Mouse (Mus musculus) layer of hippocampus, adult 18-20 months (tissue): ENCODE data around the gene Fam129c. TPM values are rescaled to one million over a fixed set of nuclear protein-coding genes. Genes with fewer than 3 reads are reported as not detected.

Experiments
- DNase-seq, 2 experiments: peaks; one replicate each; pipeline ENCODE4 v3.0.0; 2022; ENCODE audit warnings: low spot score in 2 of 2
- total RNA-seq, 2 experiments: library from RNA; stranded (reverse); gene quantifications; 2 replicates each; pipeline ENCODE4 v1.2.3; 2021

The Fam129c gene
- total RNA-seq, 2 experiments from 2014 or later: 2.5 to 3.1 TPM

DNA sequence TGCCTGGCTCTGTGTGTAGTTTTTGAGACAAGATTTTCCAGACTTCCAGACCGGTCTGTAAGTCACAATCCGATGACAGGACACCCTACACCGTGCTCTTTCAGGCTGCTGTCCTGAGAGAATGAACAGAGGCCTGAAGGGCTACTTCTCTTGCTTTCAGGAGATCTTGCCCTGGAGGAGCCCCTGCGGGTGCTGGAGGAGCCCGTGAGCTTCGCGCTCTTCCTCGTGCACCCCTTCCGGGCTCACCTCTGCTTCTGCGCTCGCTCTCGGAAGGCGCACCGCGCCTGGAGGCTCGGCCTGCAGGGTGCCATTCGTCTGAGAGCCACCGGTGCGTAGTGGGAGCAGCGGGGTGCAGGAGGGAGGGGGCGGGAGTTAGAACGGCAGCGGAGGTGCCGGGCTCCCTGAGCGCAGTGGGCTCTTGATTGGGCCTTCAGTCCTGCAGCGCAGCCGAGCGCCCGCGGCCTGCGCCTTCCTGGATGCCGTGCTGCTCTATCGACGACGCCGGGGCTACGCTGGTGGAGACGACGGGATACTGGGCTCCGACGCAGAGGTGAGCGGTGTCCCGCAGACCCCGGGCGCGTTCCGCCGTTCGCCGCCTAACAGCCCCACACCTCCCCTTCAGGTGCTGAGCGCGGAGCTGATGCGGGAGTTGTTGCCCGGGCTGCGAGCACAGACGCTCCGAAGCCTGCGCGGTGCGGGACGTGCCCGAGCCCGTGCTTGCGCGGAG lies 4.7 kb downstream of the Fam129c start:
- DNase-seq: no peak

DNA sequence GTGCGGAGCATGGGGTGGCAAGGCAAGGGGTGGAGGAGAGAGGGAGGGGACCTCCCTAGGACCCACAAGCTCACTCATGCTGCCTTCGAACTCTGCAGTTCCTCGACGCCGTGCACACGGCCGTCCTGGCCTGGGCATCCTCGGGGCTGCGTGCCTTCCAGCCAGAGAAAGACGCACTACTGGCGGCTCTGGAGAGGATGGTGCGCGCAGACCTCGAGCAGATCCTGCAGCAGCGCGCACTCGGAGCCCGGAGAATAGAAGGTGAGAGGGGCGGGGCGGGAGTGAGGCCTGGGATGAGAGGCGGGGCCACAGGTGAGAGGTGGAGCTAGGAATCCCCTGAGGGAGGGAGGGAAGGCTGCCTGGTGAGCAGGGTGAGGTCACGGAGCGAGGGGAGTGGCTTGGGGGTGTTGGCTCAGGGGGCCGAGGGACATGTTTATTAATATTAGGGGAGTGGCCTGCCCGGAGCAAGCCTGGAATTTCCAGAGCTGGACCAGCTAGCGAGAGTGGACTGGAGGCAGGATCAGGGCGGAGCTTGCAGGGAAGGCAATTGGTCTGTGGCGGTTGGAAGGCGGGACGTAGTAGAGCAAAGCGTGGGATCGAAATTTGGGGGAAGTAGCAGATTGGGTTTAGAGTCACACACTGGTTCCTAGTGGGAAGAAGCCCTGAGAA lies 5.4 kb downstream of the Fam129c start:
- peak; percentile 47 to 69 for DNase-seq

DNA sequence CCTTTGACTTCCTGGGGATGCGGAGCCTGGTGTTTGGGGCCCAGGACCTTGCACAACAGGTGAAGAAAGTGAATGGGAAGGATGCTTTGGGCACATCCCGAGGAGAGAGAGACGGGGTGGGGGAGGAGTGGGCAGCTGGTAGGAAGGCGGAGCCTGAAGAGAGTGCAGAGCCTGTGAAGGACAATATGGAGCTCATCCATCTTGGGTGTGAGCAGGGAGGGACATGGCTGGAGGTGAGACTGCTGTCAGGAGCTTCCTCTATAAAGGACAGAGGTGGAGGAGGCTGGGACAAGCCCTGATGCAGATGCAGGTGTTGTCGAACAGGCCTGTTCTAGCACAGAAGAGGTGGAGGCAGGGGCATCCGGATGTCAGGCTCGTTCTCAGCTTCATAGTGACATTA lies 6.6 kb downstream of the Fam129c start:
- no peak for DNase-seq

DNA sequence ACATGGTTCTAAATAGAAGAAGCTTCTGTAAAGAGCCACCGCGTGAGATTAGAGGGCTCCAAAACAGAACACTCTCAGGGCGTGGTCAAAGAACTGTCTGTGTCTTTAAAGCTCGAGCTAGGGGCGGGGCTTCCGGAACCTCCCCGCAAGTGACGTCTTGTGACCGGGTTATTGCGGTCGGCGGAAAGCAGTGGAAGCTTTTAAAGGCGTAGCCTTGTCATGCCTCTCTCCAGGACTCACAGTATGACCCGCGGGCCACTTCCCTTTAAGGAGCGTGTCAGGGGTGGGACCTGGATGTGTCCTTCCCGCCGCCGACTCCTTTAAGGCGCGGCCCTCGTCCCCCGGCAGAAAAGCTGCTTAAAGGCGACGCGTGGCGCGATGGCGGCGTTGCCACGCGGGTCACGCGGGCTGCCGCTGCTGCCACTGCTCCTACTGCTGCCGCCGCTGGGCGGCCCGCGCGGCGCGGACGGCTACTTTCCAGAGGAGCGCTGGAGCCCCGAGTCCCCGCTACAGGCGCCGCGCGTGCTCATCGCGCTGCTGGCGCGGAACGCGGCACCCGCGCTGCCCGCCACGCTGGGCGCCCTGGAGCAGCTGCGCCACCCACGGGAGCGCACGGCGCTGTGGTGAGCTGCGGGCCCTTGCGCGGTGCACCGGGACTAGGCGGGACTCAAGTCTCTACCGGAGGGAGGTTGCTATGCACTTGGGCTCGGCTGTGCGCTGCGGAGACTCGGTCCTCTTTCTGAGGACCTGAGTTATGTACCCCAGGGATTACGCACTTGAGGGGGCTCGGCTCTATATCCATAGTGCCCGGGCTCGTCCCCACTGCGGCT lies 13.6 kb downstream of the Fam129c start, which contains the start of gene Colgalt1:
TSS of gene Colgalt1 (plus strand) at position 177 of the 830 bp plus-strand sequence.
- DNase-seq: peak; percentile 97 to 99

DNA sequence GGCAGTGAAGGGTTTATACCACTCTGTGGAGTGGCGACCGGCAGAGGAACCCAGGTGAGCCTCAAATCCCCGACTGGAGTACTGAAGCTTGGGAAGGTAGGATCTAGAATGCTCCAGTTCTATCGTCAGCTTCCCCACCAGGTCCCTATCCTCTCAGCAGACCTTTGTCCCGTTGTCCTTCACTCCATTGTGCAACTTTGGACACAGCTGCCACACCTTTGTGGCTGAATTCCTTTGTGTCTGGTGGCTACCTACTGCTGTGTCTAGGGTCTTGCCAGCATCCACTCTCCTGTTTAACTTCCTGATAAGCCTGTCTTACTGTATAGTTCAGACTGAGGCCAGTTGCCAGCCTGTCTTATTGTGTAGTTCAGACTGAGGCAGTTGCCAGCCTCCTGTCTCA lies 14.7 kb downstream of the Fam129c start:
- no peak for DNase-seq

DNA sequence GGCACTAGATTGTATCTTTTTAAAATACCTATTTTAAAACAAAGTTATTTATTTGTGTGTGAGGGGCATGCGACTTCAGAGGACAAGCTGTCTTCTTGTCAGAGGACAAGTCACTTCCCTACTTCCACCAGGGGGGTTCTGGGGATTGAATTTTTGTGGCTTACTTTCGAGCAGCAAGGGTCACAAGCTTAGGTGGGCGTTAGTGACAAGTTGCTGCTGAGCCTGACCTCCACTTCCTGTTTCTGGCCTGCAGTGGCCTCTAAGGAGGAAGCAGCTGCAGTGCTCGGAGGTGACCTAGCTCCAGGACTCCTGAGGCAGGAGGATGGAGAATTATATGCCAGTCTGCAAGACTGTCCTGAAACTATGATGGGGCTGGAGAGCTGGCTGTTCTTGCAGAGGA lies 16.0 kb downstream of the Fam129c start:
- no peak for DNase-seq

DNA sequence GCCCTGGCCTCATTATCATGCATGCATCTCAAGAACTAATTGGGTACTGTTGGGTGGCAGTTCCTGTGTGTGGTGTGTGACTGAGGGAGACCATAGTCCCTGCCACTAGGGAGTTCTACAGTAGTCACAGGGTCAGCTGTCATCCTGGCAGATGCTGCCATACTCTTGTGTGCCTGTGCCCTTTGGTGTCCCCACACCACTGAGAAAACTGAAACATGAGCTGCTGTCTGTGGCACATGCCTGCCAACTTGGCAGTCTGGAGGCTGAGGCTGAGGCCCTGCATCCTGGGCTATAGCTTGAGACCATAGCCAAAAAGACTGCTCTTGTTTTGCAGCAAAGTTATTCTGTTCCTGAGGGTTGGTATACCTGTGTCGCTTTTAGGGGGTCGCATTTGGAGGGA lies 22.3 kb downstream of the Fam129c start:
- DNase-seq: no peak

DNA sequence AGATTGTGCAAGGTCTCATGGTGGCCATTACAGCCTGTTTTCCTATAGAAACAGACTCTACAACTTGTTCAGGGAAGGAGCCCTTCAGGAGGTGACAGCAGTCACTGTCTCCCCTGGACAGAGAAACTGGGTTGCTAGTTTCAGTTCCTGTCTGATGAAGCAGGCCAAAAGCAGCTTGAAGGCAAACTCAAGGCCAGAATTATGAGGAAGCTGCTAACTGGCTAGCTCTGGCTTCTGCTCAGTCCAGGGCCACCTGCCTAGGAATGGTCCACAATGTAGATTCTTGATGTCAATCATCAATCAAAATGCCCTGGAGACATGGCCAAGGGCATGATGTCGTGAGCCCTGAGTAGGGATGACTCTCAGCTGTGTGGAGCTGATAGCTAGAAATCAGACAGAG lies 27.6 kb downstream of the Fam129c start:
- DNase-seq: no peak

DNA sequence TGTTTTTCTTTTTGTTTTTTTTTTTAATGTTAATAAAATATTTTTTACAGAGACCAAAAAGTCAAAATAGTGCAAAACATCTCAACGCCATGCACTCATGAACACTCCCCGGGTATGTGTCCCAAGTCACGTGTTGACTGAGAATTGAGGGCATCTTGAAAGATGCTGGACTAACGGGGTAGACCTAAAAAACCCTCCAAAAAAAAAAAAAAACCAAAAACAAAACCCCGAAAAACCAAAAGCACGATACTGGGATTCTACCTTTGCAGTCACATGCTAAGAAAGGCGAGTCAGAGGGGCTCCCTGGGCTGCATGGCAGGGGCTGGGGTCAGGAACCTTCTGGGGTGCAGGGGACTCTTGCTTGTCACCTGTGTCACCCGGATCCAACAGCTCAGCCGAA lies 29.3 kb downstream of the Fam129c start:
- DNase-seq: no peak

DNA sequence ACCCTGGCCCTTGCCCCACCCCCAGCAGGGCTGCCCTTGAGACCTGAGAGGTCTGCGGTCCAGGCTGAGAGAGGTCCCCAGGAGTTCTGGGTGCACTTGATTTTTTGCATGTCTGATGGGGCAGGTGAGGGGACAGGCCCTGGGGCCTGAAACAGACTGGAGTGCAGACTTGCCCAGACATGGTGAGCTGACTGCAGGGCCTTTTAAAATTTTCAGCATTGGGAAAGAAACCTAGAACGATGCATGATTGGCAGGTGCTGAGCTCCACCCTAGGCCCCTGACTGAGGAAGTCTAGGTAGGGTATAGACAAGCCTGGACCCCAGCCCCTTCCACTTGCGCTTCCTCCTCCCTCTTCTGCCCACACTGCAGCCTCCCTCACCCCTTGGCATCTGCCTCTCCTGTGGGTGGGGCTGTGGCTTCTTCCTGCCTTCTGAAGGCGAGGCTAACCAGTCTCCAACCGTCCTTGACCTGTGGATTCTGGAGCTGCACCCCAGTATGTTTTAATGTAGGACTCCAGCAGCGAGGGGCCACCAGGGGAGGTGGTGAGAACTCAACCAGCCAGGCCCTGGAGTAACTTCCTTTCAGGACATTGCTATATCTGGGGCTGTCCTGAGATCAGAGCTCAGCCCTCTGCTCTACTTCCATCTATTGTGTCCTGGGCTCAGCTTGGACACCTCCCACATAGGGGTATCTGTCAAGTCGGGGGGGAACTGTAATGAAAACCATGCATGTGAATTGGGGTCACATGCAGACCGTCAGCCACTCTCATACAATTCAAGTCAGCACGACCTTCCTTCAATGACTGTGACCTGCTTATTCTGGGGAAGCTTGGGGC lies 30.0 kb downstream of the Fam129c start:
- no peak for DNase-seq

DNA sequence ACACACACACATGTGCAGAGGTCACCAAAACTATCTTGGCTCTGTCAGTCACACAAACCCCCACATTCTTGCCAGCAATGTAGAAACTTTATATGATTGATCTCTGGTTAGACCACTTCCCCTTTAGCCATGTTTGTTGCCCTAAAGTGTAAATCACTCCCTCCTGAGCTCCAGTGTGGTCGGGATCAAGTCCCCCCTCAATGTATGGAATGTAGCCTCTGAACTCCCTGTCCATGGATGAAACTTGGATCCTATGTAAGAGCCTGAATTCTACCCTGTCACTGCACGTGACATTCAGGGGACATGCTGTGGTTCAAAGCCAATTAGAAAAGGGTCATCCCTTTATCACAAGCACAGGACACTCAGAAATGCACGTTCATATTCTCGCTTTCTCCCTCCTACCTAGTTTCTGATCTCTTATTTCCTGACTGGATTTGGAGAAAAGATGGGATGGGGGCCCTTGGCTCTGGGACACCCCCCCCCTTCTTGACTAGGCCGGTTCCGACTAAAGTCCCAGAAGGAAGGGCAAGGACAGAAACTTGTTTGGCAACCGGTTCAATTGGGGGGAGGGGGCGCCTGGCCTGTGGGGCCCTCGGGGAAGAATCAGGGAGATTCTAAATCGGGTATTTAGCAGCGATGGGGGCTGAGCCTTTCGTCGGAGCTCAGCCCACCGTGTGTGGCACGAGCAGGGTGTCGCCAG lies 31.1 kb downstream of the Fam129c start:
- no peak for DNase-seq

DNA sequence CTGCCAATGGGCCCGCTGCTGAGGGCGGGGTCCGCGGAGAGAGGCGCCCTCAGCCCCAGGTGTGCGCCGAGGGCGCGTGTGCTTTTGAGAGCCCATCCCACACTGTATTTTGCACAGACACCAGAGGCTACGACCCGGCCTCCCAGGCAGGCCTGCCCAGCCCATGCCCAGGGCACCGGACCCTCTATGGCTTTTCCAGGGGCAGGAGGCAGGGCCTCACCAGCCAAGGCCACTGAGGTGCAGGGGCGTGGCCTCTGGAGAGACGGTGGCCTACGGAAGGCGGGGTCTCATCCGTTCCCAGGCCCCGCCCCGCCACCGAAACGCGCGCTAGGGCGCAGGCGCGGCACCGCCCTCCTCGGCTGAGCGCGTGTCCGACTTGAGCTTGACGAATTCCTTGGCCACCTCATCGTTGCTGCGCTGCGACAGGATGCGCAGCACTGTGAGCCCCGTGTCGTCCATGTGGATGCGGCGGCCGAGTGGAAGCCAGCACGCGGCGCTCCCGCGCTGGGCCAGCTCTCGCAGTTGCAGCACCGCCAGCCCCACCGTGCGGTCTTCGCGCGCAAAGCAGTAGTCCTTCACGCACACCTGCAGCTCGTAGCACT lies 31.7 kb downstream of the Fam129c start:
- DNase-seq: peak; percentile 87 to 88

DNA sequence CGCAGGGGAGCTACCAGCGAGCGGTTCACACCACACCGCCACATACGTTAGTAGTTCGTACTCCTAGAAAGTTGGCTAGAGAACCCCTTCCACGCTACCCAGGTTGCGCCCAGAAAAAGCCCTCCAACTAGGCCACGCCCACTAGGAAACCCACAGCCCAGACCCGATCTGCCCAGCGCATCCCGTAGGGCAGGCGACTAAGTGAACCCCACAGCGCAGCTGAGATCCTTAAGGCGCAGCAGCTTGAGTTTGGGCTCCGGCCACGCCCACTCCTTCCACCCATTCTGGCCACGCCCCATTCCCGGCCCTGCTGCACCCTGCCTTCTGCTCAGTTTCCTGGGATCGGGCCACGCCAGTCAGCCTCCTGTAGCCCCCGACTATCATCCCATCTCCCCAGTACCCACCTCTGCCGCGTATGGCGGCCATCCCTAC lies 32.3 kb downstream of the Fam129c start:
- no peak for DNase-seq

DNA sequence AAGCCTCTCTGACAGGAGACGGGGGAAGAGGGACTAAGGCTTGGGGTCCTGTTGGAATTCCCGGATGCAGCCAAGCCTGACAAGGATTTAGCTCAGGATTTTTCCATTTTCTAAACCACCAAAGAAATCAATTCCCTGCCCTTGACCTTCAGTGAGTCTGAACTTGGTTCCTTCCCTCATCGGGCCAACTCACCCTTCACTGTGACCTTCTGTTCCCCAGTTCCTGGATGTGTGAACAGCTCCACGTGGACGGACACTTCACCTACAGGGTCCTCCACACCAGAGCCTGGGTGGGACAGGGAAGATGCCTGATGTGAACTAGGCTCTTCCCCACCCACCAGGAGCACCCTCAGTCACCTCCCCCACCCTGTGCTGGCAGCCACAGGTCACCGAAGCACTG lies 33.3 kb downstream of the Fam129c start:
- DNase-seq: no peak

DNA sequence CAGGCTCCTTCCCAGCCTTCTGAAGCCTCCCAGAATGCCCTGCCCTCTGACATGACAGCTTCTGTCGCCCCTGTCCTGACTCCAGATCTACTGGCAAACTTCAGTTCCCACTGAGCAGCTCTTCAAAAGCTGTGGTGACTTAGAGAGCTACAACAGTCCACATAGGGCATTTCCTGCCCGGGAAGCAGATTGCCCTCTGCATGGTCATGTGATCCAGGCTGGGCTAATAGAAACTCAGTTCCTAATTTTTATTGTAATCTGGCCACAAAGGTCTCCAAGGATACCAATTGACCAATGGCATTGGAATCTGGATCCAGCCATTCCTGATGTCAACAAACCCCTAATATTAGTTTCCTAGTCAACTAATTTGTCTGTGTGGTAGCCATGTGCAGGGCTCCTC lies 34.4 kb downstream of the Fam129c start:
- no peak for DNase-seq

DNA sequence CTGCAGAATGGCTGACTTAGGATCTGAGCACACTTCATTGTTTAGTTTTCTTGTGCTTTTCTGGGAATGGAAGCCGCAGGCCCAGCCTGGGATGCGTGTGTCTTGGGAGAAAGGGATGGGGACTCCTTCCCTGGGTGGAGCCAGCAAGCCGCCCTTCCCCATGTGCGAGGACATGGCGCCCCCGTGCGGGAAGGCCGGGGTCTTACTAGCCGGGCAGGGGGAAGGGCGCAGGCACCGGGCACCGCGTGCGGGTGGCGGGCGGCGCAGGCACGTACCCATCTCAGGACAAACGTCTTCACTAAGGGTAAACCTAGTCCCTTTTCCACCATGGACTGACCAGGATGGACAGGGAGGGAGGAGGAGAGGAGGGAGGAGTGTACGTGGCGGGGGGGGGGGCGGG lies 35.7 kb downstream of the Fam129c start:
- no peak for DNase-seq

DNA sequence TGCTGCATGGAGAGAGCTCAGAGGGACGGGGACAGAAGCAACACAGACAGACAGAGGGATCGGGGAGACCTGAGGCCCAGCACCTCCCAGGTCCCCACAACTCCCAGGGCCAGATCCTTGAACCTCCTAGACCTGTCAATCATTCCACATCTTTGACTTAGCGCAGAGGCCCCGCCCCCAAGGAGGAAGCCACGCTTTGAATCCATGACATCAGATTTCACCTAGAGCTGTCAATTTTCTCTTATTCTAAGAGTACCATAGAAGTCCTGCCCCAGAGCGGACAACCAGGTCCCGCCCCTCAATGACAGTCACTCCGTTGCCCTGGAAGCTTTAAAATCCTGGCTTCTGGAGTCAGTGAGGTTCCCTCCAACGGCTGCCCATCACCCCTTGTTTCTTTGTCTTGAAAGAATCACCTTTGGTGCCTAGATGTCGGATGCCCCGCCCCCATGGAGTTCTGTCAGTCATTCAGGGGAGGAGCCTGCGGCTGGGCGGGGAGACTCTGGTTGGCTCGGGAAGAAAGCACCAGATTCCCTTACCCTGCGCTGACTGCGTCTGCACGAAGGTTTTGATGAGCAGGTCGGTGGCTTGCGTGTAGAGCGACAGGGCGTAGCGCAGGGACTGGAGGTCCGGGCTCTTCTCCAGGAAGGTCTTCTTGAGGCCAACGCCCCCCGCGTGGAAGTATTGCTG lies 36.7 kb downstream of the Fam129c start:
- DNase-seq: no peak

DNA sequence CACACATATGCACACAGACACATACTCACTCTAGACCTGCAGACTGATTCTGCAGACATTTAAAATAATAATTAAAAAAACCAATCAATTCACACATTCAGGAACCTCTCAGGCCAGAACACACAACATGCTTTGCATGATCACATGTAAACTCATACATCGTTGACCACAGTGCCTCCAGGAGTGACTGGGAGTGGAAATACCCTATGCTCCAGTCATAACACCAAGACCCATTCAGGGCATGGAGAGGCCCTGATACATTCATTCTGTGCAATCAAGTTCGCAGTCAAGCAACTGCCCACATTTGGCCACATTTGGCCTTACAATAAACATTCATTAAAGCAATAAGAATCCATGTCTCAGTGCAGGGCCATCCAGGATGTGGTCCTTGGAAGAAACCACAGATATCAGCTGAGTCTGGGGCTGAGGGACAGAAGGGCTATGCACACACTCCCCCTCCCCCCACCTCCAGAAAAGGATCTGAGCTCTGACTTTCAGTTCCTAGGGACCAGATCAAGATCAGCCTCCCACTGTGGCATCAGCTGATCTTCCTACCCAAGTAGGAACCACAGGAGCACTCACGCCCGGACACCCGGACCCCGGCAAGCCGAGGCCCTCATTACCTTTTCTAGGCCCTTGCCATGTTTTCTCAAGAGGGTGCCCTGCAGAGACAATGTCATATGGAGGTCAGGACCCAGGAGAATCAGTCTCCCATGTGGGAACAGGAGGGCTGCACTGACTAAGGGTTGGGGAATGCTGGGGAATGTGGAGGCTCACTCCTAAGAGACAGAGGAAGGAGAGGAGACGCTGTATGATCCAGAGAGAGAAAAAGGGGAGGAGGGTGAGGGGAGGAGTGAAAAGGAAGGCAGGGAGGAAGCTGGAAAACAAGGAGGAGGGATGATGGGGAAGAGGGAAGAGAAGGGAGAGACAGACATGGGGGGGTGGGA lies 40.0 kb downstream of the Fam129c start:
- DNase-seq: no peak
